Mouse (Mus musculus) heart, embryonic 14.5 days (tissue): Measurements from ENCODE around the gene Cops4. TPM values are rescaled to one million over a fixed set of nuclear protein-coding genes. Genes with fewer than 3 reads are reported as not detected.
A peak's percentile ranks its signal among the peaks of the same experiment; 100 is the strongest.

Source experiments
- ATAC-seq: fragments of 200-750 bp; cut with Nextera tagmentation; 2 replicates; pipeline ENCODE4 v1.8.0; 2017; ENCODE audit warnings: low read depth, moderate TSS enrichment; ENCODE audit not compliant: insufficient number of reproducible peaks, insufficient read depth, low FRiP score
- H3K27ac ChIP-seq, 2 experiments: fragments of 200-500 bp in 1 of 2; fragments of 300-500 bp in 1 of 2; sonication (generic) in 1 of 2; replicated peaks in 1 of 2; 2 replicates each; pipeline ENCODE4 v1.5.1; 2012 to 2014; ENCODE audit warnings: low read depth in 2 of 2, low read length in 2 of 2, control low read depth in 1 of 2, mild to moderate bottlenecking in 1 of 2, mixed read lengths in 1 of 2; ENCODE audit not compliant: control insufficient read depth in 1 of 2, insufficient read depth in 1 of 2
- H3K27me3 ChIP-seq: fragments of 300-500 bp; sonication (generic); 2 replicates; pipeline ENCODE4 v1.6.1; 2014; ENCODE audit warnings: mild to moderate bottlenecking, low read length, control low read depth; ENCODE audit not compliant: control insufficient read depth, insufficient read depth
- H3K36me3 ChIP-seq: fragments of 300-500 bp; sonication (generic); 2 replicates; pipeline ENCODE4 v1.6.1; 2014; ENCODE audit warnings: mild to moderate bottlenecking, control low read depth, low read length, mixed read lengths; ENCODE audit not compliant: control insufficient read depth, insufficient read depth
- H3K4me1 ChIP-seq, 2 experiments: fragments of 200-500 bp in 1 of 2; fragments of 300-500 bp in 1 of 2; sonication (generic) in 1 of 2; 2 replicates each; pipeline ENCODE4 v1.6.1; 2012 to 2014; ENCODE audit warnings: low read length in 2 of 2, control low read depth in 1 of 2, mixed read lengths in 1 of 2; ENCODE audit not compliant: control insufficient read depth in 2 of 2, insufficient read depth in 2 of 2
- H3K4me2 ChIP-seq: fragments of 300-500 bp; sonication (generic); 2 replicates; pipeline ENCODE4 v1.6.1; 2014; ENCODE audit warnings: mild to moderate bottlenecking, low read length
- H3K4me3 ChIP-seq, 2 experiments: fragments of 200-500 bp in 1 of 2; fragments of 300-500 bp in 1 of 2; sonication (generic) in 1 of 2; 2 replicates each; pipeline ENCODE4 v1.5.1; 2012 to 2014; ENCODE audit warnings: low read length in 2 of 2, mild to moderate bottlenecking in 2 of 2, control low read depth in 1 of 2, low read depth in 1 of 2, moderate library complexity in 1 of 2; ENCODE audit not compliant: control insufficient read depth in 1 of 2, insufficient read depth in 1 of 2
- H3K9ac ChIP-seq: fragments of 300-500 bp; sonication (generic); 2 replicates; pipeline ENCODE4 v1.6.1; 2014; ENCODE audit warnings: mild to moderate bottlenecking, low read length
- H3K9me3 ChIP-seq: fragments of 300-500 bp; sonication (generic); 2 replicates; pipeline ENCODE4 v1.6.1; 2016; ENCODE audit warnings: low read length, control low read depth; ENCODE audit not compliant: control insufficient read depth
- WGBS: fragments of 180-500 bp; shearing (Covaris S2); extraction: QIAGEN DNeasy Blood & Tissue Kit; methylation state at CpG from one replicate; pipeline ENCODE4 v1.1.7; 2014; 5-methylcytosine and 5-hydroxymethylcytosine counted together
- polyA plus RNA-seq: library from polyadenylated mRNA; unstranded; fragments of >200 nt; fragmentation: Nextera tagmentation; extraction: Ambion mirVana; gene quantifications from 2 replicates; pipeline ENCODE4 v1.2.1, GENCODE M21; 2014

Cops4 gene
- polyA plus RNA-seq = 157 and 158 TPM in 2 replicates

DNA sequence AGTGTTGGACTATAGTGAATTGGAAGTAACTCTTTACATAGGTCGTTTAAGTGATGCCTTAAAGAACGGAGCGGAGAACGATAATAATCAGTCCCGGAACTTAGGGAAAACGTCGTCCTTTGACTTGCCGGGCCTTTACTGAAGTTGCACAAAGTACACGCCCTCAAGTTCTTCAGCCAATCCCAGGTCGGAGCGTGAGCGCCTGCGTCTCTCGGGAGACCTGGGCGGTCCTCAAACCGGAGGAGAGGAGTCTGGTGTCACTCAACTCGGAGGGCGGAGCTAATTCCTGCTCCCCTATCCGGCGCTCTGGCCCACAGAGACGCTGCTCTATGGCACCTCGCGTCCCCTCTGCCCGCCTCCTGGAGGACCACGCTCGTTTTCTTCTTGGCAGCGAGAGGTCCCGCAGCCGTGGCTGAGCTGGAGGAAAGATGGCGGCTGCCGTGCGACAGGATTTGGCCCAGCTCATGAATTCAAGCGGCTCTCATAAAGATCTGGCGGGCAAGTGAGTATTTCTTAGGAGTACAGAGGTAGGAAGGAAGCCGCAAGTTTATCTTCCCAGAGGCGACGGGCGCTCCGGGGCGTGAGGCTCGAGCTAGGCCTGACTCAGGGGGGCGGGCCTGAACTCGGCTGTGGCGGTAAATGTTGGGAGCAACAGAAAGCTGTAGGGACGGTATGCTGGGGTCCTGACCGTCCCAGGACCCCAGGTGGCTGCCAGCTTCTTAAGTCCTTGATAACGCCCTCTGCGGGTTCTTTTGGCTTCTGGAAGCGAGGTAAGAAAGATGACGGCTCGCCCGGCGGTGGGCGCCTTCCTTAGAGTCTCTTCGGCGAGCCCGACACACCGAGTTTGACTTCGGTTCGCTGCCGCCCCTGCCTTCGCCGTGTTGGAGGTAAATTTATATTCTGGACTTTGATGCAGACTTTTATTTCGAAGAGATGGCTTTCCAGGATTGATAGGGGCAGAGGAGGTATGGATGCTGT lies at the start of gene Cops4:
TSS of gene Cops4 (plus strand) at position 261 of the 978 bp plus-strand sequence.
- peaks cover 3 to 17% of the 10 kb centered on the region in 2 experiments for H3K4me1 ChIP-seq
- H3K36me3 ChIP-seq = peaks cover 3% of the 10 kb centered on the region; the same call in 1 of the 2 replicates
- WGBS = under 1% methylated on average over 64 of the region's 64 CpGs
- H3K4me3 ChIP-seq = peak within 1 kb of the TSS; percentile 61 to 95
- peaks cover 4% of the 10 kb centered on the region; the same call in 1 of the 2 replicates for H3K27me3 ChIP-seq
- peak within 1 kb of the TSS; percentile 86 for H3K9ac ChIP-seq
- H3K4me2 ChIP-seq = peak within 1 kb of the TSS; percentile 87
- ATAC-seq = peak; percentile 99
- H3K9me3 ChIP-seq = no peaks in the 10 kb centered on the region
- H3K27ac ChIP-seq = peak within 1 kb of the TSS; percentile 57 to 88

DNA sequence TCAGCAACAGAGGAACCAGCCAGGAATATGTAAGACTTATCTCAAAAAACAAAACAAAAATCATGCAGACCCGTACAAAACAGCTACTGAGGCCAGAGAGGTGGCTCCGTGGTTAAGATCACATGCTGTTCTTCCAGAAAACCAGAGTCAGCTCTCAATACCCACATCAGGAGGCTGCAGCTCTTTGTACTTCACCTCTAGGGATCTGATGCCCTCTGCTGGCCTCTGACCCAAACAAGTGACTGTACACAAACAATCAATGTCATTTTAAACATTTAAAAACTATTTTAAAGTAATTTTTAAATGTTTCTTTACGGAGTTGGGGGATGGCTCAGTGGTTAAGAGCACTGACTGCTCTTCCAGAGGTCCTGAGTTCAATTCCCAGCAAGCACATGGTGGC lies 41.8 kb upstream of the Cops4 start:
- Histone ChIP-seq H3K4me3 (no peak overlapping the region), H3K36me3 (peaks cover 64% of the 10 kb centered on the region), H3K27ac (no peak overlapping the region), H3K9ac (no peak overlapping the region), H3K4me1 (no peaks in the 10 kb centered on the region), H3K4me2 (no peak overlapping the region), H3K27me3 (no peaks in the 10 kb centered on the region), H3K9me3 (no peaks in the 10 kb centered on the region)
- WGBS = 87% methylated on average over 3 of the region's 3 CpGs
- no peak for ATAC-seq

DNA sequence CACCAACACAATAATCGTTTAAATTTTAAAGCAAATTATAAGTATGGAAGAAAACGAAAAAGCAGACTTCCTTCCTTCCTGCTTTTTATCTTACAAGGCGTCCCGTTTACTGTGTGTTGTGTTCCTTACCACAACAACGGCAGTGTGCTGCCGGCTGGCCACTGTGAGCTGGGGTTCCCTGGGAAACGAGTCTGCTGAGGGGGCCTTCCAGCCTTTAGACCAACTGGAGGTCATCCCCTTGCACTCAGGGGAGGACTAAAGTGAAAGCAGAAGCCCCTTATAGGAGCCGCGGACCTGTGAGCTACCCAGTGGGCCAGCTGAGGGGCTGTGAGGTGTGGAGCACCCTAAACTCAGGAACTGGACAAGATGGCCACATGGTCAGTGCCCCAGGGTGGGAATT lies 40.5 kb upstream of the Cops4 start:
- H3K4me2 ChIP-seq = no peak overlapping the region
- H3K9ac ChIP-seq = no peak overlapping the region
- no peak for ATAC-seq
- H3K27me3 ChIP-seq = no peaks in the 10 kb centered on the region
- H3K4me3 ChIP-seq = no peak overlapping the region
- H3K36me3 ChIP-seq = peaks cover 57% of the 10 kb centered on the region
- 79% methylated on average over 9 of the region's 9 CpGs for WGBS
- H3K4me1 ChIP-seq = no peaks in the 10 kb centered on the region
- H3K9me3 ChIP-seq = no peaks in the 10 kb centered on the region
- H3K27ac ChIP-seq = no peak overlapping the region

DNA sequence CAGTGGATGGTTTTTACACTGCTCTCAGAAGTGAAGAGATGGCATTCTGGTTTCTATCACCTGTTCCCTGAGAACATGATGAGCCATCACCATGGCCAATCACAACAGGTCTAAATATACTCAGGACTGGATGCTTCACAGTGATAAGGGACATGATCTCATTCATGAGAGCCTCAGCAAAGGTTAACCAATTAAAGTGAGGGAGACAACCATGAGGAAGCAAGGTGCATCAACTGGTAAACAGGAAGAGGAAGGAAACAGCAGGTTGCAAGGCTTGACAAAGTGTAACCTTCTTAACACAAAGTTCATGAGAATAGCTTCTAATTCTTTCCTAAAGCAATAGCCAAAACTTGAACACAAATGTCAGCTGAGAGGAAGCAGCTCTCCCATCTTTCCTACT lies 34.5 kb upstream of the Cops4 start:
- no peak overlapping the region for H3K4me3 ChIP-seq
- no peak overlapping the region for H3K4me2 ChIP-seq
- H3K27ac ChIP-seq = no peak overlapping the region
- no peaks in the 10 kb centered on the region for H3K27me3 ChIP-seq
- H3K4me1 ChIP-seq = no peaks in the 10 kb centered on the region
- H3K9me3 ChIP-seq = no peaks in the 10 kb centered on the region
- peaks cover 34% of the 10 kb centered on the region for H3K36me3 ChIP-seq
- H3K9ac ChIP-seq = no peak overlapping the region
- no peak for ATAC-seq

DNA sequence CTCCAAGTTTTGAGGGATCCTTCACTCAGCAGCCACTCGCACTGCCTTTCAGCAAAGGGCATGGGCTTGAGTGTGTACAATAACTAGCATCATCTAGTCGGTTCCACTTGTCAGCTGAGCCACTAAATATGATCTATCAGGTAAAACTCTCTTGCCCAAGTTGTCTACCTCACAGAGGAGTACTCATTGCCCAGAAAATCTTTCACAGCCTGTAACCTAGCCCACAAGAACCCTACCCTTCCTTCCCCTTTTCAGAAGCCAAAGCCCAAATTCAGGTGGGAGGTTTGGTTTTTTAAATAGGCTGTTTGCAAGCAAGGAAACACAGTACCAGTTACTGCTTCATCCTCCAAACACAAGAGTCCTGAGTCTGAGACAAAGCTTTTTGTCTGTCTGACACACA lies 31.0 kb upstream of the Cops4 start:
- H3K9ac ChIP-seq = no peak overlapping the region
- peaks cover 15% of the 10 kb centered on the region for H3K36me3 ChIP-seq
- no peak overlapping the region for H3K4me2 ChIP-seq
- no peak for ATAC-seq
- H3K4me1 ChIP-seq = peaks cover 6 to 9% of the 10 kb centered on the region in 2 experiments; a peak in 2 of 4 replicates
- no peaks in the 10 kb centered on the region for H3K27me3 ChIP-seq
- H3K27ac ChIP-seq = no peak overlapping the region
- H3K4me3 ChIP-seq = no peak overlapping the region
- WGBS = 81% methylated on average over 2 of the region's 2 CpGs
- H3K9me3 ChIP-seq = no peaks in the 10 kb centered on the region

DNA sequence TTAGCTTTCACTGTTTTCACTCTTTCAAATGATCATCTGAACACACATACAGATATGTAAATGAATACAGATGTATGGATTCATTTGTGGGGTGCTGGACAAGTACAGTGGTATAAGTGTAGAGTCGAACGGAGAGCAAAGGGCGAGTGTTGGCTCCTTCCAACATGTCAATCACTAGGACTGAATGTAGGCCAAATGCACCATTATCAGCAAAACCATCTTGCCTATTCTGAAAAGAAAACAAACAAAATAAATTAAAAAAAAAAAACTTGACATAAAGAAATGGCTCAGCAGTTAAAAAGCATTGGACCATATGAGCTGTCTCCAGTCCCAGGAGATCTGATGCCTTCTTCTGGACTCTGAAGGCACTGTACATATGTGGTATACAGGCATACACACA lies 29.9 kb upstream of the Cops4 start:
- Histone ChIP-seq H3K4me2 (no peak overlapping the region), H3K27ac (no peak overlapping the region), H3K36me3 (peaks cover 15% of the 10 kb centered on the region), H3K9ac (no peak overlapping the region), H3K4me1 (peaks cover 6 to 9% of the 10 kb centered on the region in 2 experiments; a peak in 2 of 4 replicates), H3K9me3 (no peaks in the 10 kb centered on the region), H3K4me3 (no peak overlapping the region), H3K27me3 (no peaks in the 10 kb centered on the region)
- no peak for ATAC-seq
- WGBS = 94% methylated on average over 3 of the region's 3 CpGs

DNA sequence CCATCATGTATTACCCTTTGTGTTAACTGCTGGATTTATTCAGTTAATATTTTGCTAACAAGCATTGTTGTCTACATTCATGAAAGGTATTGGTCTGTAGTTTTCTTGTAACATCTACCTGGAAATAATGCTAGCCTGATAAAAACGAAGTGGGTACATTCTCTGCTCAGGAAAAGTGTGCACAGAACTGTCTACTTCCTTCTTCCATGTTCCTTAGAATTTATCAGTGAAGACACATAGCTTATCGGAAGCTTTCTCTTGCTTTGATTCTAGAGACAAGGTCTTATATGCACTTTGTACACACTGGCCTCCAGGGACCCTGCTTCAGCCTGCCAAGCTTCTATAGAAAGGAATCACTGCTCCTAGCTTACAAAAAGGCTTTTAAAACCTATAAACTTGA lies 28.8 kb upstream of the Cops4 start:
- Histone ChIP-seq H3K4me1 (peaks cover 6 to 9% of the 10 kb centered on the region in 2 experiments; a peak in 2 of 4 replicates), H3K4me2 (no peak overlapping the region), H3K27me3 (no peaks in the 10 kb centered on the region), H3K9me3 (no peaks in the 10 kb centered on the region), H3K36me3 (peaks cover 14% of the 10 kb centered on the region), H3K4me3 (no peak overlapping the region), H3K27ac (no peak overlapping the region), H3K9ac (no peak overlapping the region)
- ATAC-seq = no peak
- 78% methylated on average over 2 of the region's 2 CpGs for WGBS
